Mouse (Mus musculus) lung, embryonic 14.5 days (tissue): ENCODE data around the gene Il9. TPM values are rescaled to one million over a fixed set of nuclear protein-coding genes. Genes with fewer than 3 reads are reported as not detected.

Experiments used
- ATAC-seq: fragments of 200-750 bp; cut with Nextera tagmentation; 2 replicates; pipeline ENCODE4 v1.8.0; 2017; ENCODE audit warnings: mild to moderate bottlenecking, moderate TSS enrichment, moderate library complexity; ENCODE audit not compliant: insufficient read depth
- DNase-seq: peaks from one replicate; pipeline ENCODE4 v3.0.0-alpha.2; 2015
- H3K27ac ChIP-seq: fragments of 300-500 bp; sonication (generic); 2 replicates; pipeline ENCODE4 v1.5.1; 2014; ENCODE audit warnings: low read depth, mild to moderate bottlenecking, moderate library complexity
- H3K27me3 ChIP-seq: fragments of 300-500 bp; sonication (generic); 2 replicates; pipeline ENCODE4 v1.6.1; 2014; ENCODE audit warnings: low read length, control low read depth; ENCODE audit not compliant: insufficient read depth
- H3K36me3 ChIP-seq: fragments of 300-500 bp; sonication (generic); 2 replicates; pipeline ENCODE4 v1.6.1; 2014; ENCODE audit warnings: control low read depth; ENCODE audit not compliant: insufficient read depth
- H3K4me1 ChIP-seq: fragments of 300-500 bp; sonication (generic); 2 replicates; pipeline ENCODE4 v1.6.1; 2014; ENCODE audit warnings: antibody characterized with exemption, control low read depth; ENCODE audit not compliant: insufficient read depth
- H3K4me2 ChIP-seq: fragments of 300-500 bp; sonication (generic); 2 replicates; pipeline ENCODE4 v1.6.1; 2014; ENCODE audit warnings: mild to moderate bottlenecking
- H3K4me3 ChIP-seq: fragments of 300-500 bp; sonication (generic); 2 replicates; pipeline ENCODE4 v1.5.1; 2014; ENCODE audit warnings: low read depth, low read length
- H3K9ac ChIP-seq: fragments of 300-500 bp; sonication (generic); 2 replicates; pipeline ENCODE4 v1.6.1; 2014
- H3K9me3 ChIP-seq: fragments of 300-500 bp; sonication (generic); 2 replicates; pipeline ENCODE4 v1.6.1; 2016; ENCODE audit warnings: low read depth, low read length, control low read depth
- CTCF ChIP-seq: IDR thresholded peaks from 2 replicates; pipeline ENCODE4 v1.5.1; 2016; ENCODE audit warnings: antibody characterized with exemption, low read depth
- WGBS: fragments of 180-500 bp; shearing (Covaris S2); extraction: QIAGEN DNeasy Blood & Tissue Kit; methylation state at CpG from one replicate; pipeline ENCODE4 v1.1.7; 2014; 5-methylcytosine and 5-hydroxymethylcytosine counted together
- polyA plus RNA-seq: library from polyadenylated mRNA; unstranded; fragments of >200 nt; fragmentation: Nextera tagmentation; extraction: Ambion mirVana; gene quantifications from 2 replicates; pipeline ENCODE4 v1.2.1, GENCODE M21; 2014

Il9 gene
- polyA plus RNA-seq, 1 experiment from 2014 or later: not detected

GRCm38 (mm10) chr13:56472661-56473060 is 9.4 kb downstream of the Il9 start:
- Histone ChIP-seq H3K9me3 (no peaks in the 10 kb centered on the region), H3K4me1 (no peaks in the 10 kb centered on the region), H3K27ac (no peak overlapping the region), H3K4me2 (no peak overlapping the region), H3K27me3 (no peaks in the 10 kb centered on the region), H3K4me3 (no peak overlapping the region), H3K9ac (no peak overlapping the region), H3K36me3 (no peaks in the 10 kb centered on the region)
- ATAC-seq (no peak), DNase-seq (no peak)
- TF ChIP-seq CTCF: no peak
- 86% methylated on average over 9 of the region's 9 CpGs for WGBS

- Histone ChIP-seq H3K27ac (peak overlapping the region; percentile 45; the same call in 1 of the 2 replicates), H3K4me3 (no peak overlapping the region), H3K27me3 (no peaks in the 10 kb centered on the region), H3K9me3 (no peaks in the 10 kb centered on the region), H3K9ac (no peak overlapping the region), H3K36me3 (no peaks in the 10 kb centered on the region), H3K4me1 (no peaks in the 10 kb centered on the region), H3K4me2 (no peak overlapping the region)
- 60% methylated on average over 9 of the region's 9 CpGs for whole genome bisulfite sequencing
- ATAC-seq (no peak), DNase-seq (peak; percentile 47)
- no peak for TF ChIP-seq CTCF
These were observed 10.1 kb downstream of the Il9 start for GRCm38 (mm10) chr13:56471951-56472350.

- no peaks in the 10 kb centered on the region for H3K9me3 ChIP-seq
- no peak overlapping the region for H3K27ac ChIP-seq
- DNase-seq: no peak
- H3K4me2 ChIP-seq: no peak overlapping the region
- no peaks in the 10 kb centered on the region for H3K36me3 ChIP-seq
- H3K4me1 ChIP-seq: no peaks in the 10 kb centered on the region
- 79% methylated on average over 6 of the region's 6 CpGs for WGBS
- no peak for TF ChIP-seq CTCF
- no peak overlapping the region for H3K4me3 ChIP-seq
- H3K27me3 ChIP-seq: no peaks in the 10 kb centered on the region
- H3K9ac ChIP-seq: no peak overlapping the region
- ATAC-seq: no peak
These were observed 10.8 kb downstream of the Il9 start for GRCm38 (mm10) chr13:56471211-56471610.

- DNase-seq: no peak
- TF ChIP-seq CTCF: no peak
- 88% methylated on average over 4 of the region's 4 CpGs for WGBS
- H3K4me3 ChIP-seq: no peak overlapping the region
- H3K4me2 ChIP-seq: no peak overlapping the region
- H3K36me3 ChIP-seq: no peaks in the 10 kb centered on the region
- no peaks in the 10 kb centered on the region for H3K27me3 ChIP-seq
- ATAC-seq: no peak
- no peak overlapping the region for H3K9ac ChIP-seq
- H3K4me1 ChIP-seq: no peaks in the 10 kb centered on the region
- H3K27ac ChIP-seq: no peak overlapping the region
- no peaks in the 10 kb centered on the region for H3K9me3 ChIP-seq
These were observed 13.5 kb downstream of the Il9 start for GRCm38 (mm10) chr13:56468536-56468935.

- Histone ChIP-seq H3K27ac (no peak overlapping the region), H3K4me2 (no peak overlapping the region), H3K27me3 (no peaks in the 10 kb centered on the region), H3K9me3 (no peaks in the 10 kb centered on the region), H3K4me1 (no peaks in the 10 kb centered on the region), H3K4me3 (no peak overlapping the region), H3K9ac (no peak overlapping the region), H3K36me3 (no peaks in the 10 kb centered on the region)
- no peak for TF ChIP-seq CTCF
- no peak for DNase-seq
- ATAC-seq: no peak
- 92% methylated on average over 7 of the region's 7 CpGs for WGBS
These were observed 14.3 kb downstream of the Il9 start for GRCm38 (mm10) chr13:56467786-56468185.

- no peaks in the 10 kb centered on the region for H3K36me3 ChIP-seq
These were observed 18.3 kb downstream of the Il9 start for GRCm38 (mm10) chr13:56463750-56464149.

GRCm38 (mm10) chr13:56463261-56463660 is 18.8 kb downstream of the Il9 start:
- H3K9me3 ChIP-seq: no peaks in the 10 kb centered on the region
- no peak overlapping the region for H3K4me3 ChIP-seq
- WGBS: 86% methylated on average over 7 of the region's 7 CpGs
- no peak overlapping the region for H3K27ac ChIP-seq
- no peak overlapping the region for H3K9ac ChIP-seq
- no peak for DNase-seq
- ATAC-seq: no peak
- no peak for TF ChIP-seq CTCF
- no peaks in the 10 kb centered on the region for H3K36me3 ChIP-seq
- no peaks in the 10 kb centered on the region for H3K27me3 ChIP-seq
- H3K4me2 ChIP-seq: no peak overlapping the region
- no peaks in the 10 kb centered on the region for H3K4me1 ChIP-seq

More at GRCm38 (mm10) chr13:56463750-56464149, 18.3 kb downstream of the Il9 start:
- no peak for TF ChIP-seq CTCF
- no peak overlapping the region for H3K4me2 ChIP-seq
- no peak overlapping the region for H3K4me3 ChIP-seq
- no peak for ATAC-seq
- H3K9me3 ChIP-seq: no peaks in the 10 kb centered on the region
- no peaks in the 10 kb centered on the region for H3K27me3 ChIP-seq
- no peaks in the 10 kb centered on the region for H3K4me1 ChIP-seq
- H3K9ac ChIP-seq: no peak overlapping the region
- DNase-seq: no peak
- WGBS: 73% methylated on average over 6 of the region's 6 CpGs
- H3K27ac ChIP-seq: no peak overlapping the region

- H3K36me3 ChIP-seq: no peaks in the 10 kb centered on the region
- H3K4me1 ChIP-seq: no peaks in the 10 kb centered on the region
- no peaks in the 10 kb centered on the region for H3K27me3 ChIP-seq
- H3K4me3 ChIP-seq: no peak overlapping the region
- H3K4me2 ChIP-seq: no peak overlapping the region
- no peak for DNase-seq
- WGBS: 84% methylated on average over 4 of the region's 4 CpGs
- TF ChIP-seq CTCF: no peak
- no peak overlapping the region for H3K9ac ChIP-seq
- ATAC-seq: no peak
- H3K9me3 ChIP-seq: no peaks in the 10 kb centered on the region
- no peak overlapping the region for H3K27ac ChIP-seq
These were observed 19.3 kb downstream of the Il9 start for GRCm38 (mm10) chr13:56462791-56463190.
